Mouse (Mus musculus): ENCODE measurements at regions not wholly inside any gene's neighbourhood (a gene's known extent, or its start where the extent isn't known, plus 50 kb on each side); places are given as distances from the start of the nearest gene placed in this dataset.

GRCm38 (mm10) chr10:117568138-117568387 lies 61.2 kb upstream of the Cpm start:
- Histone ChIP-seq H3K27me3 (replicated peaks; ENCODE audit: control insufficient read depth, insufficient read depth, low read length) (peaks cover 4% of the 10 kb centered on the region; the same call in 1 of the 2 replicates), H3K4me1 (ENCODE audit: control insufficient read depth, insufficient read depth, low read length) (0 out of 2 replicates have a peak, but pooled peaks cover 7% of the 10 kb centered on the region), H3K4me2 (ENCODE audit: low read depth, low read length) (no peak overlapping the region), H3K27ac (ENCODE audit: low read length) (no peak overlapping the region), H3K36me3 (ENCODE audit: control insufficient read depth, insufficient read depth, low read length) (no peaks in the 10 kb centered on the region), H3K9ac (ENCODE audit: low read depth, low read length) (no peak overlapping the region), H3K4me3 (ENCODE audit: low read length) (no peak overlapping the region), H3K9me3 (ENCODE audit: control insufficient read depth, low read length) (peaks cover 7% of the 10 kb centered on the region; the same call in 1 of the 2 replicates)
- no peak for ATAC-seq
- WGBS, result 91% methylated on average over 3 of the region's 3 CpGs

GRCm38 (mm10) chr10:117567379-117568137 lies 61.7 kb upstream of the Cpm start:
- H3K9ac ChIP-seq (ENCODE audit: low read depth, low read length), result no peak overlapping the region
- peaks cover 7% of the 10 kb centered on the region; the same call in 1 of the 2 replicates for H3K9me3 ChIP-seq (ENCODE audit: control insufficient read depth, low read length)
- no peak for ATAC-seq
- H3K27me3 ChIP-seq (replicated peaks; ENCODE audit: control insufficient read depth, insufficient read depth, low read length), result no peaks in the 10 kb centered on the region
- no peak overlapping the region for H3K27ac ChIP-seq (ENCODE audit: low read length)
- no peaks in the 10 kb centered on the region for H3K36me3 ChIP-seq (ENCODE audit: control insufficient read depth, insufficient read depth, low read length)
- H3K4me2 ChIP-seq (ENCODE audit: low read depth, low read length), result no peak overlapping the region
- 0 out of 2 replicates have a peak, but pooled peaks cover 7% of the 10 kb centered on the region for H3K4me1 ChIP-seq (ENCODE audit: control insufficient read depth, insufficient read depth, low read length)
- no peak overlapping the region for H3K4me3 ChIP-seq (ENCODE audit: low read length)
- 94% methylated on average over 8 of the region's 8 CpGs for WGBS

GRCm38 (mm10) chr10:117566648-117567378 lies 62.5 kb upstream of the Cpm start:
- peaks cover 7% of the 10 kb centered on the region; the same call in 1 of the 2 replicates for H3K9me3 ChIP-seq (ENCODE audit: control insufficient read depth, low read length)
- H3K27ac ChIP-seq (ENCODE audit: low read length), result no peak overlapping the region
- H3K4me3 ChIP-seq (ENCODE audit: low read length), result no peak overlapping the region
- no peaks in the 10 kb centered on the region for H3K36me3 ChIP-seq (ENCODE audit: control insufficient read depth, insufficient read depth, low read length)
- 85% methylated on average over 8 of the region's 8 CpGs for WGBS
- H3K4me1 ChIP-seq (ENCODE audit: control insufficient read depth, insufficient read depth, low read length), result 0 out of 2 replicates have a peak, but pooled peaks cover 3% of the 10 kb centered on the region
- no peaks in the 10 kb centered on the region for H3K27me3 ChIP-seq (replicated peaks; ENCODE audit: control insufficient read depth, insufficient read depth, low read length)
- H3K9ac ChIP-seq (ENCODE audit: low read depth, low read length), result no peak overlapping the region
- no peak overlapping the region for H3K4me2 ChIP-seq (ENCODE audit: low read depth, low read length)
- ATAC-seq, result no peak

GRCm38 (mm10) chr10:117566204-117566603 lies 63.1 kb upstream of the Cpm start:
- 84% methylated on average over 3 of the region's 3 CpGs for WGBS

GRCm38 (mm10) chr10:117565529-117566086 lies 63.7 kb upstream of the Cpm start:
- Histone ChIP-seq H3K4me2 (ENCODE audit: low read depth, low read length) (no peak overlapping the region), H3K9me3 (ENCODE audit: control insufficient read depth, low read length) (peaks cover 7% of the 10 kb centered on the region; the same call in 1 of the 2 replicates), H3K27ac (ENCODE audit: low read length) (no peak overlapping the region), H3K4me3 (ENCODE audit: low read length) (no peak overlapping the region), H3K4me1 (ENCODE audit: control insufficient read depth, insufficient read depth, low read length) (no peaks in the 10 kb centered on the region), H3K36me3 (ENCODE audit: control insufficient read depth, insufficient read depth, low read length) (no peaks in the 10 kb centered on the region), H3K27me3 (replicated peaks; ENCODE audit: control insufficient read depth, insufficient read depth, low read length) (no peaks in the 10 kb centered on the region), H3K9ac (ENCODE audit: low read depth, low read length) (no peak overlapping the region)
- WGBS, result 89% methylated on average over 4 of the region's 4 CpGs
- ATAC-seq, result no peak

More at GRCm38 (mm10) chr10:117566204-117566603, 63.1 kb upstream of the Cpm start:
- Histone ChIP-seq H3K27me3 (replicated peaks; ENCODE audit: control insufficient read depth, insufficient read depth, low read length) (no peaks in the 10 kb centered on the region), H3K4me3 (ENCODE audit: low read length) (no peak overlapping the region), H3K27ac (ENCODE audit: low read length) (no peak overlapping the region), H3K4me2 (ENCODE audit: low read depth, low read length) (no peak overlapping the region), H3K36me3 (ENCODE audit: control insufficient read depth, insufficient read depth, low read length) (no peaks in the 10 kb centered on the region), H3K9me3 (ENCODE audit: control insufficient read depth, low read length) (peaks cover 7% of the 10 kb centered on the region; the same call in 1 of the 2 replicates), H3K9ac (ENCODE audit: low read depth, low read length) (no peak overlapping the region), H3K4me1 (ENCODE audit: control insufficient read depth, insufficient read depth, low read length) (0 out of 2 replicates have a peak, but pooled peaks cover 3% of the 10 kb centered on the region)
- no peak for ATAC-seq

GRCm38 (mm10) chr10:117565110-117565509 lies 64.2 kb upstream of the Cpm start:
- Histone ChIP-seq H3K36me3 (ENCODE audit: control insufficient read depth, insufficient read depth, low read length) (no peaks in the 10 kb centered on the region), H3K4me3 (ENCODE audit: low read length) (no peak overlapping the region), H3K9ac (ENCODE audit: low read depth, low read length) (no peak overlapping the region), H3K9me3 (ENCODE audit: control insufficient read depth, low read length) (peaks cover 7% of the 10 kb centered on the region; the same call in 1 of the 2 replicates), H3K27ac (ENCODE audit: low read length) (no peak overlapping the region), H3K27me3 (replicated peaks; ENCODE audit: control insufficient read depth, insufficient read depth, low read length) (no peaks in the 10 kb centered on the region), H3K4me2 (ENCODE audit: low read depth, low read length) (no peak overlapping the region), H3K4me1 (ENCODE audit: control insufficient read depth, insufficient read depth, low read length) (no peaks in the 10 kb centered on the region)
- 98% methylated on average over 3 of the region's 3 CpGs for WGBS
- ATAC-seq, result no peak

GRCm38 (mm10) chr10:117564118-117565040 lies 64.9 kb upstream of the Cpm start:
- Histone ChIP-seq H3K9me3 (ENCODE audit: control insufficient read depth, low read length) (peaks cover 7% of the 10 kb centered on the region; the same call in 1 of the 2 replicates), H3K27me3 (replicated peaks; ENCODE audit: control insufficient read depth, insufficient read depth, low read length) (no peaks in the 10 kb centered on the region), H3K36me3 (ENCODE audit: control insufficient read depth, insufficient read depth, low read length) (no peaks in the 10 kb centered on the region), H3K4me1 (ENCODE audit: control insufficient read depth, insufficient read depth, low read length) (0 out of 2 replicates have a peak, but pooled peaks cover 4% of the 10 kb centered on the region), H3K27ac (ENCODE audit: low read length) (no peak overlapping the region), H3K4me2 (ENCODE audit: low read depth, low read length) (no peak overlapping the region), H3K4me3 (ENCODE audit: low read length) (no peak overlapping the region), H3K9ac (ENCODE audit: low read depth, low read length) (no peak overlapping the region)
- 44% methylated on average over 12 of the region's 12 CpGs for WGBS
- ATAC-seq, result no peak

GRCm38 (mm10) chr10:117563429-117564117 lies 65.7 kb upstream of the Cpm start:
- Histone ChIP-seq H3K36me3 (ENCODE audit: control insufficient read depth, insufficient read depth, low read length) (no peaks in the 10 kb centered on the region), H3K9ac (ENCODE audit: low read depth, low read length) (no peak overlapping the region), H3K4me3 (ENCODE audit: low read length) (no peak overlapping the region), H3K4me2 (ENCODE audit: low read depth, low read length) (no peak overlapping the region), H3K27me3 (replicated peaks; ENCODE audit: control insufficient read depth, insufficient read depth, low read length) (no peaks in the 10 kb centered on the region), H3K9me3 (ENCODE audit: control insufficient read depth, low read length) (peaks cover 7% of the 10 kb centered on the region; the same call in 1 of the 2 replicates), H3K27ac (ENCODE audit: low read length) (no peak overlapping the region), H3K4me1 (ENCODE audit: control insufficient read depth, insufficient read depth, low read length) (0 out of 2 replicates have a peak, but pooled peaks cover 4% of the 10 kb centered on the region)
- WGBS, result 54% methylated on average over 8 of the region's 8 CpGs
- ATAC-seq, result no peak

Data from intestine, embryonic 16.5 days (tissue).